Mouse (Mus musculus): ENCODE measurements at regions not wholly inside any gene's neighbourhood (a gene's known extent, or its start where the extent isn't known, plus 50 kb on each side); places are given as distances from the start of the nearest gene placed in this dataset.

DNA sequence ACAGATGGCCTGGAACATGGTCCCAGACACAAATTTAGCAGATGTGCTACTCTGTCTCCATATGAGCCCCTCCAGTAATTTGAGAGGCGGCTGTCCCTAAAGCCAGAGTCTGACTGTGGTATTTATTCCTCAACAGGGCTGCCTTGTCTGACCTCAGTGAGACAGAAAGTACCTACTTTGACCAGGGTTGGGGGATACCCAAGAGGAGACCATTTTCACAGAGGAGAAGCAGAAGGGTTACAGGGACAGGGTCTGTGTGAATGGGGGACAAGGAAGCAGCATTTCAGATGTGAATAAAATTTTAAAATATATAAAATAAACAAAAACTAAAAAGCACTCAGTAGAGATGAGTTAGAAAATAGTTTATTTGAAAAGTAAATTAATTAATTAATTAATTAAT is 339.8 kb upstream of the Cdh18 start:
- Histone ChIP-seq H3K27me3 (ENCODE audit: control insufficient read depth, insufficient read depth, low read length) (no peaks in the 10 kb centered on the region), H3K27ac (replicated peaks; ENCODE audit: insufficient read depth, low read depth, low read length) (no peak overlapping the region), H3K4me1 (ENCODE audit: control insufficient read depth, insufficient read depth, low read length) (no peaks in the 10 kb centered on the region), H3K36me3 (ENCODE audit: control insufficient read depth, insufficient read depth, low read length) (no peaks in the 10 kb centered on the region), H3K4me3 (ENCODE audit: insufficient read depth, low read depth, low read length) (no peak overlapping the region), H3K9ac (ENCODE audit: low read depth, low read length) (no peak overlapping the region), H3K79me2 (ENCODE audit: control insufficient read depth, insufficient read depth, low read length) (no peaks in the 10 kb centered on the region)
- whole genome bisulfite sequencing = 91% methylated on average over 1 of the region's 1 CpGs
- no peak for DNase-seq (ENCODE audit: extremely low read depth, low read depth, low spot score)
- TF ChIP-seq CTCF (IDR thresholded peaks at IDR 0.05; ENCODE audit: low read depth, low read length) (no peak), POLR2A (IDR thresholded peaks at IDR 0.05; ENCODE audit: extremely low read depth, insufficient read depth, low read length) (no peak)

DNA sequence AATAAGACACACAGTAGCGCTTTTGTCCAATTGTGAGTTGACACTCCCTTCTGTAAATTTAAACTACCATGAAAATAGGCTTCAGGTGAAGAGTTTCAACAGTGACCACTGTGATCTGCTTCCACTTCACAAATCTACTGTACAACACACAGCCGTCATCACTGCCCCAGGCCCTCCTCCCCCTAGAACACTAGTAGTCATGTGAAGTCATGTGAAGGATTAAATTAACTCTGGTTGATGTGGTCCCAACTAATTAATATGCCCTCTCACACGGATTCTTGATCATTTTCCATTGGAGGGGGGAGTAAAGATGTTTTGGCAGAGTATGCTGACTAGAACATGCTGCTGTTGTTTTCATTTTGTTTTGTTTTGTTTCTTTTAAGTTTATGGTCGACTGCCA is 316.2 kb upstream of the Cdh18 start:
- Histone ChIP-seq H3K4me1 (ENCODE audit: control insufficient read depth, insufficient read depth, low read length) (no peaks in the 10 kb centered on the region), H3K4me3 (ENCODE audit: insufficient read depth, low read depth, low read length) (no peak overlapping the region), H3K9ac (ENCODE audit: low read depth, low read length) (no peak overlapping the region), H3K27ac (replicated peaks; ENCODE audit: insufficient read depth, low read depth, low read length) (no peak overlapping the region), H3K27me3 (ENCODE audit: control insufficient read depth, insufficient read depth, low read length) (no peaks in the 10 kb centered on the region), H3K79me2 (ENCODE audit: control insufficient read depth, insufficient read depth, low read length) (no peaks in the 10 kb centered on the region), H3K36me3 (ENCODE audit: control insufficient read depth, insufficient read depth, low read length) (no peaks in the 10 kb centered on the region)
- DNase-seq (ENCODE audit: extremely low read depth, low read depth, low spot score) = no peak
- TF ChIP-seq POLR2A (IDR thresholded peaks at IDR 0.05; ENCODE audit: extremely low read depth, insufficient read depth, low read length) (no peak), CTCF (IDR thresholded peaks at IDR 0.05; ENCODE audit: low read depth, low read length) (no peak)
- WGBS = 61% methylated on average over 4 of the region's 4 CpGs

DNA sequence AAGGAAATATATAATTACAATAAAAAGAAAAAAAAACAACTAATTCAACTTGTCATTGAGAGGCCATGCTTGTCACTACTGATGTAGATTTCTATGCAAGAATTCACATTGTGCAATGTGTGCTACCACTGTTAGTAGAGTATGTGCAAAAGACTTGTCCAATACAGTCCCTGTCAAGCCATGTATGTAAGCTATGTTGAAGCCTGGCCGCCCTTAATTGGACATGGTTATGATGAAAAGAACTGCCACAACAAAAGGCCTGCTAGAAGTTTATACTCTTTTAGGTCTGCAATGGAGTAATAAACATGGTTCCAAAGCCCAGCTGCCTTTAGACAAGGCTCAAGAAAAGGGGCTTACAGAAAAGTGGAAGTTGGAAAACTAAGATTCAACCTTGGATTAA is 267.9 kb upstream of the Cdh18 start:
- no peaks in the 10 kb centered on the region for H3K4me1 ChIP-seq (ENCODE audit: control insufficient read depth, insufficient read depth, low read length)
- H3K4me3 ChIP-seq (ENCODE audit: insufficient read depth, low read depth, low read length) = no peak overlapping the region
- DNase-seq (ENCODE audit: extremely low read depth, low read depth, low spot score) = no peak
- 90% methylated on average over 1 of the region's 1 CpGs for WGBS
- H3K36me3 ChIP-seq (ENCODE audit: control insufficient read depth, insufficient read depth, low read length) = no peaks in the 10 kb centered on the region
- H3K27me3 ChIP-seq (ENCODE audit: control insufficient read depth, insufficient read depth, low read length) = no peaks in the 10 kb centered on the region
- no peak overlapping the region for H3K27ac ChIP-seq (replicated peaks; ENCODE audit: insufficient read depth, low read depth, low read length)
- TF ChIP-seq POLR2A (IDR thresholded peaks at IDR 0.05; ENCODE audit: extremely low read depth, insufficient read depth, low read length) (no peak), CTCF (IDR thresholded peaks at IDR 0.05; ENCODE audit: low read depth, low read length) (no peak)
- H3K9ac ChIP-seq (ENCODE audit: low read depth, low read length) = no peak overlapping the region
- H3K79me2 ChIP-seq (ENCODE audit: control insufficient read depth, insufficient read depth, low read length) = no peaks in the 10 kb centered on the region

DNA sequence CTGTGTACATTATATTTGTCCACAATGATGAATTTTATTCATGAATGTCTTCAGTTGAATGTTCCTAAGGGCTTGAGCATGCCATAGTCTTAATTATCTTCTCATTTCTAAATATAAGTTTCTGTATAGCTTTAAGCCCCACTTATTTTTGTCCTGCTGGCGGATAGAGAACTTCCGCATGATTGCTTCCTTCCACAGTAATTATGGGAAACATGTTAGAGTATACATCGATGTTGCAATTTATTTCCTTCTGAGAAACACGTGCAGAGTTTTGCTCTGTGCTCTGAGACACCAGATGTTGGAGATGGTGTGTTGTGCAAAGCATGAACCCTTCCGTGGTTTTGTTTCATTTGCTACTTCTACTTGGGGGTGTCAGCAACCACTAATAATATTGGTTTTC is 237.8 kb upstream of the Cdh18 start:
- WGBS = 73% methylated on average over 5 of the region's 5 CpGs
- TF ChIP-seq CTCF (IDR thresholded peaks at IDR 0.05; ENCODE audit: low read depth, low read length) = no peak
- TF ChIP-seq POLR2A (IDR thresholded peaks at IDR 0.05; ENCODE audit: extremely low read depth, insufficient read depth, low read length) = no peak
- no peaks in the 10 kb centered on the region for H3K36me3 ChIP-seq (ENCODE audit: control insufficient read depth, insufficient read depth, low read length)
- H3K9ac ChIP-seq (ENCODE audit: low read depth, low read length) = no peak overlapping the region
- DNase-seq (ENCODE audit: extremely low read depth, low read depth, low spot score) = no peak
- H3K27ac ChIP-seq (replicated peaks; ENCODE audit: insufficient read depth, low read depth, low read length) = no peak overlapping the region
- no peaks in the 10 kb centered on the region for H3K79me2 ChIP-seq (ENCODE audit: control insufficient read depth, insufficient read depth, low read length)
- no peaks in the 10 kb centered on the region for H3K27me3 ChIP-seq (ENCODE audit: control insufficient read depth, insufficient read depth, low read length)
- no peaks in the 10 kb centered on the region for H3K4me1 ChIP-seq (ENCODE audit: control insufficient read depth, insufficient read depth, low read length)
- H3K4me3 ChIP-seq (ENCODE audit: insufficient read depth, low read depth, low read length) = no peak overlapping the region

DNA sequence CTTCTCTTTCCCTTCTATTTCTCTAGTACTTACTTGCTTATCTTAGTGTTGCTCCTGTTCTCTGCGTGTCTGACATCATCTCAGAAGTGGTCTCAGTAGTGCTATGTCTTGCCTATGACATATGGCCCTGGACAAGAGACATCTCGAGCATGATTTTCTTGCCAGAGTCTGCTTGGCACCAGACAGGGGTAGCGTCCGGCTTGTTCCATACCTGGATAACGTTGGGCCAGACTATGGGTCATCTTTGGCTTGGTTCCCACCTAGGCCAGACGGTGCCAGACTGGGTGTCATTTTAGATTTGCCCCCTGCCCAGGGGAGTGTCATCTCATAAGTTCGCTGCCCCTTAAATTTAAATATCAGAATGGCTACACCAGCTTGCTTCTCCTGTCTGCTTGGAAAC is 229.8 kb upstream of the Cdh18 start:
- 75% methylated on average over 7 of the region's 7 CpGs for WGBS
- Histone ChIP-seq H3K4me1 (ENCODE audit: control insufficient read depth, insufficient read depth, low read length) (no peaks in the 10 kb centered on the region), H3K79me2 (ENCODE audit: control insufficient read depth, insufficient read depth, low read length) (no peaks in the 10 kb centered on the region), H3K36me3 (ENCODE audit: control insufficient read depth, insufficient read depth, low read length) (no peaks in the 10 kb centered on the region), H3K4me3 (ENCODE audit: insufficient read depth, low read depth, low read length) (no peak overlapping the region), H3K27ac (replicated peaks; ENCODE audit: insufficient read depth, low read depth, low read length) (no peak overlapping the region), H3K9ac (ENCODE audit: low read depth, low read length) (no peak overlapping the region), H3K27me3 (ENCODE audit: control insufficient read depth, insufficient read depth, low read length) (no peaks in the 10 kb centered on the region)
- no peak for DNase-seq (ENCODE audit: extremely low read depth, low read depth, low spot score)
- TF ChIP-seq POLR2A (IDR thresholded peaks at IDR 0.05; ENCODE audit: extremely low read depth, insufficient read depth, low read length) (no peak), CTCF (IDR thresholded peaks at IDR 0.05; ENCODE audit: low read depth, low read length) (no peak)

DNA sequence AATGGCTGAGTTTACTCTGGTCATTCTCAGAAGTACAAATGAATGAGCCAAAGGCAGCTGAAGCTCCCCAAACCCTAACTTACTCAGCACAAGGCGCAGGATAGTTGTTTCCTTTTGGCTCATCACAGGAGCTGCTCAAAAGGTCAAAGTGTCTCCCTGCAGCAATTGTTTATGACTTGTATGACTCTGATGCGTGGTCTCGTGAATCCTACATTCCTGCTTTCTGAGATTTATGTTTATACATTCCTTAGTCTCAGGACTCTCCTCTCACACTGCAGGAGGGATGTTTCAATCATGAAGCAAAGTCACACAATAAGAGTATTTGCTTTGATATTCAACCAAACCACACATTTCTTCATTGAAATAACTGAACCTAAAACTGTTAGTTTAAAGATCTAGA is 209.9 kb upstream of the Cdh18 start:
- no peak for DNase-seq (ENCODE audit: extremely low read depth, low read depth, low spot score)
- H3K9ac ChIP-seq (ENCODE audit: low read depth, low read length) = no peak overlapping the region
- WGBS = 46% methylated on average over 3 of the region's 3 CpGs
- H3K79me2 ChIP-seq (ENCODE audit: control insufficient read depth, insufficient read depth, low read length) = no peaks in the 10 kb centered on the region
- TF ChIP-seq POLR2A (IDR thresholded peaks at IDR 0.05; ENCODE audit: extremely low read depth, insufficient read depth, low read length) (no peak), CTCF (IDR thresholded peaks at IDR 0.05; ENCODE audit: low read depth, low read length) (no peak)
- no peak overlapping the region for H3K27ac ChIP-seq (replicated peaks; ENCODE audit: insufficient read depth, low read depth, low read length)
- no peaks in the 10 kb centered on the region for H3K36me3 ChIP-seq (ENCODE audit: control insufficient read depth, insufficient read depth, low read length)
- H3K4me1 ChIP-seq (ENCODE audit: control insufficient read depth, insufficient read depth, low read length) = no peaks in the 10 kb centered on the region
- H3K4me3 ChIP-seq (ENCODE audit: insufficient read depth, low read depth, low read length) = no peak overlapping the region
- H3K27me3 ChIP-seq (ENCODE audit: control insufficient read depth, insufficient read depth, low read length) = no peaks in the 10 kb centered on the region
